ENCODE assay signal across 27 mouse cellular contexts in genomic region chr1:165154162-165154561, GRCm38 (mm10). TPM values are rescaled to one million over a fixed set of nuclear protein-coding genes. Genes with fewer than 3 reads are reported as not detected.
DNase-seq lines count a peak whose midpoint lies in the region; ATAC-seq lines count a peak whose summit lies in the region.
"Had no signal": no experiment of that assay in that cellular context is flagged by ENCODE, and none has a peak within 500 bp of the region (broad histone marks: within the 10 kb centered on the region; RNA-seq: fewer than 3 reads in every experiment).

No protein-coding gene starts in this region.

- no peaks in the 10 kb centered on the region for H3K36me3 ChIP-seq in heart, embryonic 16.5 days (ENCODE audit: control insufficient read depth, insufficient read depth)
- no peaks in the 10 kb centered on the region for H3K36me3 ChIP-seq in heart, embryonic 11.5 days (ENCODE audit: control insufficient read depth, insufficient read depth, low read length)
- no peaks in the 10 kb centered on the region for H3K36me3 ChIP-seq in splenic B cell, adult 2 months (ENCODE audit: control insufficient read depth, insufficient read depth, low read length, poor library complexity, severe bottlenecking)
- H3K36me3 ChIP-seq: embryonic facial prominence, embryonic 15.5 days; heart, embryonic 12.5 days; limb, embryonic 15.5 days; midbrain, embryonic 12.5 days had no signal

- no peak overlapping the region for H3K4me2 ChIP-seq in heart, embryonic 16.5 days (ENCODE audit: low read depth, low read length)
- H3K4me2 ChIP-seq in heart, embryonic 11.5 days, result no peak overlapping the region
- H3K4me2 ChIP-seq: embryonic facial prominence, embryonic 15.5 days; heart, embryonic 12.5 days; limb, embryonic 15.5 days; midbrain, embryonic 12.5 days had no signal

- no peak overlapping the region for H3K27ac ChIP-seq in heart, embryonic 16.5 days (ENCODE audit: low read length)
- H3K27ac ChIP-seq in heart, embryonic 11.5 days (ENCODE audit: low read depth, low read length), result no peak overlapping the region
- H3K27ac ChIP-seq: embryonic facial prominence, embryonic 15.5 days; limb, embryonic 15.5 days; midbrain, embryonic 12.5 days had no signal

- H3K27me3 ChIP-seq in heart, embryonic 16.5 days (ENCODE audit: control insufficient read depth, insufficient read depth, low read length), result no peaks in the 10 kb centered on the region
- no peaks in the 10 kb centered on the region for H3K27me3 ChIP-seq in heart, embryonic 11.5 days (ENCODE audit: control insufficient read depth, insufficient read depth, low read length)
- no peaks in the 10 kb centered on the region for H3K27me3 ChIP-seq in splenic B cell, adult 2 months (ENCODE audit: control insufficient read depth, insufficient read depth, low read length, poor library complexity, severe bottlenecking)
- H3K27me3 ChIP-seq: embryonic facial prominence, embryonic 15.5 days; heart, embryonic 12.5 days; limb, embryonic 15.5 days; midbrain, embryonic 12.5 days had no signal

- peak; percentile 25 for ATAC-seq in heart, embryonic 16.5 days (replicated peaks; ENCODE audit: extremely low read depth, insufficient read depth, low FRiP score)
- no peak for ATAC-seq in heart, embryonic 11.5 days (replicated peaks; ENCODE audit: insufficient number of reproducible peaks, low FRiP score, low TSS enrichment)
- ATAC-seq in common myeloid progenitor, adult 5-6 weeks (replicated peaks; ENCODE audit: low read depth, poor library complexity, severe bottlenecking), result peak; percentile 92

- DNase-seq in splenic B cell, adult 2 months (ENCODE audit: low read depth, low spot score), result peak; percentile 16
- DNase-seq in thymus, postnatal 4 days, result peak; percentile 41
- DNase-seq in gastrocnemius, postnatal 4 days (ENCODE audit: low spot score in 2 of 2), result no peak
- no peak for DNase-seq in layer of hippocampus, postnatal 14 days (ENCODE audit: low spot score in 2 of 2)
- DNase-seq in kidney, postnatal 36 days, result no peak
- DNase-seq: adrenal gland, postnatal 10 days; cerebellum, adult 2 months; gastrocnemius, postnatal 25 days; heart, postnatal 36 days; kidney, adult 8-10 months; lung, adult 18-20 months; retina, postnatal 1 day; right cerebral cortex, postnatal 4 days had no signal

- H3K4me3 ChIP-seq in heart, embryonic 16.5 days (ENCODE audit: low read length), result no peak overlapping the region
- H3K4me3 ChIP-seq in heart, embryonic 11.5 days (ENCODE audit: low read depth, low read length), result no peak overlapping the region
- H3K4me3 ChIP-seq: embryonic facial prominence, embryonic 15.5 days; heart, embryonic 12.5 days; limb, embryonic 15.5 days; midbrain, embryonic 12.5 days; myocyte had no signal

- H3K9ac ChIP-seq in heart, embryonic 16.5 days (ENCODE audit: low read length), result no peak overlapping the region
- no peak overlapping the region for H3K9ac ChIP-seq in heart, embryonic 11.5 days (ENCODE audit: low read depth, low read length)
- H3K9ac ChIP-seq: embryonic facial prominence, embryonic 15.5 days; heart, embryonic 12.5 days; limb, embryonic 15.5 days; midbrain, embryonic 12.5 days had no signal

- no peaks in the 10 kb centered on the region for H3K9me3 ChIP-seq in heart, embryonic 16.5 days (replicated peaks; ENCODE audit: control insufficient read depth, low read length)
- H3K9me3 ChIP-seq in heart, embryonic 11.5 days (replicated peaks; ENCODE audit: control insufficient read depth, low read length), result no peaks in the 10 kb centered on the region
- H3K9me3 ChIP-seq: embryonic facial prominence, embryonic 15.5 days; heart, embryonic 12.5 days; limb, embryonic 15.5 days; midbrain, embryonic 12.5 days had no signal

- H3K4me1 ChIP-seq in heart, embryonic 16.5 days (ENCODE audit: control insufficient read depth, insufficient read depth, low read length), result no peaks in the 10 kb centered on the region; the same call in 1 of the 2 replicates
- H3K4me1 ChIP-seq in heart, embryonic 11.5 days (ENCODE audit: control insufficient read depth, insufficient read depth, low read length), result 0 out of 2 replicates have a peak, but pooled peaks cover 2% of the 10 kb centered on the region
- H3K4me1 ChIP-seq: embryonic facial prominence, embryonic 15.5 days; midbrain, embryonic 12.5 days had no signal

- WGBS in heart, embryonic 16.5 days, result 72% methylated on average over 4 of the region's 4 CpGs
- WGBS in heart, embryonic 11.5 days (ENCODE audit: insufficient replicate concordance), result 78% methylated on average over 4 of the region's 4 CpGs

RNA-seq across cellular contexts. Expression of gene Tbx19, which starts 6.4 kb away (rescaled TPM):
- polyA plus RNA-seq in heart, embryonic 16.5 days (2015; fragmentation: Nextera tagmentation; extraction: Ambion mirVana), result 0.09 and 0.53 TPM in 2 replicates
- not detected in 2 replicates for polyA plus RNA-seq in heart, embryonic 11.5 days (2014; fragmentation: Nextera tagmentation; extraction: Ambion mirVana)
- total RNA-seq in common myeloid progenitor, adult 5-6 weeks (2017), result not detected in 2 replicates
- total RNA-seq in gastrocnemius, postnatal 4 days (2021), result under 1 TPM; 0.16 to 0.17 TPM
- not detected for total RNA-seq in layer of hippocampus, postnatal 14 days (2021)
- total RNA-seq: adrenal gland, postnatal 10 days; gastrocnemius, postnatal 25 days; heart, postnatal 36 days; layer of hippocampus, postnatal 25 days; left cerebral cortex, postnatal 25 days; neutrophil, adult 5-6 weeks had no signal
- polyA plus RNA-seq: C2C12; cerebellum, adult 2 months; embryonic facial prominence, embryonic 15.5 days; forebrain, embryonic 11.5 days; frontal cortex, adult 2 months; heart, embryonic 12.5 days; limb, embryonic 15.5 days; midbrain, embryonic 12.5 days; myocyte had no signal

RNA-seq across cellular contexts. Expression of gene Sft2d2, which starts 40.1 kb away (rescaled TPM):
- polyA plus RNA-seq in heart, embryonic 16.5 days (2015; fragmentation: Nextera tagmentation; extraction: Ambion mirVana), result 19.2 and 19.6 TPM in 2 replicates
- 21.9 and 29.3 TPM in 2 replicates for polyA plus RNA-seq in heart, embryonic 11.5 days (2014; fragmentation: Nextera tagmentation; extraction: Ambion mirVana)
- 30.9 and 31.8 TPM in 2 replicates for total RNA-seq in common myeloid progenitor, adult 5-6 weeks (2017)
- 10 to 100 TPM; 14.0 to 15.0 TPM for total RNA-seq in gastrocnemius, postnatal 4 days (2021)
- total RNA-seq in layer of hippocampus, postnatal 14 days (2021), result 1 to 10 TPM; 8.3 to 9.7 TPM

Comparison
In these comparisons a context has a peak if more than half of its experiments do, and no peak if none do; other contexts are left out.
1. DNase-seq: peak in splenic B cell, adult 2 months (single experiment) and thymus, postnatal 4 days (single experiment); none in gastrocnemius, postnatal 4 days (0 of 2), layer of hippocampus, postnatal 14 days (0 of 2) and kidney, postnatal 36 days (0 of 2).